ENCODE assay signal across 9 mouse cellular contexts in the genomic region with DNA sequence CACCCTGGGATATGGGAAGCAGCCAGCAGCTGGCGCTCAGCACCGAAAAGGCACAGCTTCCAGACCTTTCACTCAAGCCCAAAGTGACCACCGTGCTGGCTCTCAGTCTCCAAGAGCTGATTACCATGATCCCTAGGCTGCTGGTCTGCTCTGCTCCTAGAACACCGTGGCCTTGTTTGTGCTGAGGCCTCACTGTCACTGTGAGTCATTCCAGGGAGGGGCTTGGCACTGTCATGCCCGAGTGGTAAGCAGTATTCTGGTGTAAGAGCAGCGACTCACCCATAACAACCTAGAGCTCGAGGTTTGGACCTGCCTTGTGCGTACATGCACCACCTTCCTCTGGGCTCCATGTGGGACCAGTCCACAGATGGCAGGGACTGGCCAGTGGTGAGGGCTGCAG.
DNase-seq lines count a peak whose midpoint lies in the region; ATAC-seq and TF ChIP-seq lines count a peak whose summit lies in the region.
"Had no signal": no experiment of that assay in that cellular context is flagged by ENCODE, and none has a peak within 500 bp of the region (broad histone marks: within the 10 kb centered on the region; RNA-seq: fewer than 3 reads in every experiment).

No protein-coding gene starts in this region.

- H3K27ac ChIP-seq in gastrocnemius, adult 2 months = peak overlapping the region; percentile 43

- TF ChIP-seq CTCF in gastrocnemius, adult 2 months (IDR thresholded peaks at IDR 0.05) = no peak

- no peak for ATAC-seq in megakaryocyte-erythroid progenitor cell, adult 5-6 weeks (replicated peaks; ENCODE audit: low FRiP score, low TSS enrichment, poor library complexity, severe bottlenecking)

- H3K4me3 ChIP-seq in gastrocnemius, adult 2 months = no peak overlapping the region
- H3K4me3 ChIP-seq: myocyte had no signal

- intact Hi-C loops in gastrocnemius, adult 2 months (cut with DNase I) = no loop called here

- peak; percentile 74 for DNase-seq in gastrocnemius, adult 2 months
- DNase-seq in gastrocnemius, postnatal 10 days = no peak
- DNase-seq in testis, postnatal 14 days (ENCODE audit: low spot score) = peak; percentile 30
- no peak for DNase-seq in testis, postnatal 10 days (ENCODE audit: low spot score)
- peak; percentile 13 for DNase-seq in gonadal fat pad, adult 2 months (ENCODE audit: low read depth)
- peak; percentile 52 to 55 for DNase-seq in urinary bladder, postnatal 36 days (ENCODE audit: low spot score in 2 of 2)
- DNase-seq in thymus, postnatal 25 days = no peak

Comparison
In these comparisons a context has a peak if more than half of its experiments do, and no peak if none do; other contexts are left out.
1. DNase-seq: peak in gastrocnemius, adult 2 months (single experiment), testis, postnatal 14 days (single experiment), gonadal fat pad, adult 2 months (single experiment) and urinary bladder, postnatal 36 days (2 of 2); none in gastrocnemius, postnatal 10 days (single experiment), testis, postnatal 10 days (single experiment) and thymus, postnatal 25 days (single experiment).